Mouse (Mus musculus) 416B (cell line): ENCODE results near the gene Tmem119.

Experiments
- DNase-seq: peaks from one replicate; pipeline ENCODE4 v3.0.0; 2011; ENCODE audit warnings: low read depth

Gene Tmem119

DNA sequence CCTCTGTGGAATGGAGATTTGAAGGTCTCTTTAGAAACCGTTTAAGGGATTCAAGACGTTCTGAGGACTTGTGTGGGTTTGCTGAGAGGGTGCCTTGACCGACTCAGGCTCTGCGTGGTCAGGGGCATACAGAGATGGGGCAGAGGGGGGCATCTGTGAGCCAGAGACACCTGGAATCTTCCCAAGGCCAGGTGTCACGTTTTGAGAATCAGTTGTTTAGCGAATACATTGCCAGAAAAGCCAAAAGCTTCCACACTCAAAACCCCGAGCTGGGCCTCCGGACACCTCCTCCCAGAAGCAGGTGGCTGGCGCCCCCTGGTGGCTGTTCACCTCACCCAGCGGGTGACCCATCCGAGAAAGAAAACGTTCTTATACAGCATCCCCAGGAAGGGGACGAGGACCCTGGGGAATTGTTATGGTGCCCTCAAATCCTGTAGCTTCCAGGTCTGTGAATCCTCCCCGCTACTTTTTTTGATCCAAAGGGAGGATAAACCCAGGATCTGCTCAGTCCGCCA, 15.4 kb upstream of the Tmem119 start:
- DNase-seq: peak; percentile 80

DNA sequence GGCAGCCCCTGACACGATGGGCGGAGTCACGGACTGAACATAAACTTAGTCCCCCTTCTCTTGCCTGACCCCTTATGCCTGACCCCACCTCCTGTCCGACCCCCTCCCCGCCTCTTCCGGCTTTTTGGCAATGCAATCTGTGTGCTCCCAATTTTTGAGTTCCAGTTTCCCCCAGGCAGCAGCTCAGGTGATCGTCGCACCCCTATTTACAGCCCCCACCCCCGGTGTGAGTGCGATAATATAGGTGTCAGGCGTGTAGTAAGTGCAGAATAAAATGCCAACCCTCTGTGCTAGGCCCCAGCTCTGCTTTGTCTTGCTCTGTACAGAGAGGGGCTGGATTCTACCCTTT, 14.7 kb upstream of the Tmem119 start:
- no peak for DNase-seq

DNA sequence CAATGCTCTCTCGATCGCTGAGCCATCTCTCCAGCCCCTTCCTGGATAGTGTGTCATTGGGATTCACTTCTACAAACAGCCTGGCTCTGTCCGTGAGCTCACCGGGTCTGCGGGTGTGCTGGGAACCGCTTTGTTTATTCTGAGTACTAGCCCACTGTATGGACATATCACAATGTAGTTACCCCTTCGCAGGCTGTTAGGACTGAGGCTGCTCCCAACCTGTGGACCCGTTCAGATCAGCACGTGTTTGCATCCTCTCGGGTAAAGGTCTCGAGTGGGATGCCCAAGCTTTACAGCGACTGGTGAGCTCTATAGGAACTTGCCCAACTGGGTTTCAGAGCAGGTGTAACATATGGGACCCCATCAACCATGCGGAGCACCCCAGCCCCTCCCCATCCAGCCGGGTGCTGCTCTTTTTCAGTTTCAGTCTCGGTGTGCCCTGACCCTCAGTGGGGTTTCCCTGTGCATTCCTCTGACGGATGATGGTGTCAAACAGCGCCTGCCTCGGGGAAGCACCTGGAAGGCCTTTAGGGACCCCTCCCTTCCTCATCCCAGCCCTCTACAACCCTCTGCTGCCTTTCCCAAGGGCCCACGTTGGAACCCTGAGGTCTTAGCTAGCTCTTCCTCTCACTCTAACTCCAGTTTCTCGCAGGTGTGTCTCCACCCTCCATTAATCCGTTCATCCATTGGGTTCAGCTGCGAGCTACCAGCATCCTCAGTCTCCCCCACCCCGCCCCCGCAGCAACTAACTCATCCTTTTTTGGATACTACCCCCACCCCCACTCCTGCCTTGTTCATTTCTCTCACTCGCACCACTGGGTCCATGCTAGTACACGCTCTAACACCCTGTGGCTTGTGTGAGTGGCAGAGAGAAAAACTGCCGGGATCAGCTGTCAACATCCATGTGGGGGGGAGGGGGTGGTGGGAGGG, 14.1 kb upstream of the Tmem119 start:
- DNase-seq: no peak

DNA sequence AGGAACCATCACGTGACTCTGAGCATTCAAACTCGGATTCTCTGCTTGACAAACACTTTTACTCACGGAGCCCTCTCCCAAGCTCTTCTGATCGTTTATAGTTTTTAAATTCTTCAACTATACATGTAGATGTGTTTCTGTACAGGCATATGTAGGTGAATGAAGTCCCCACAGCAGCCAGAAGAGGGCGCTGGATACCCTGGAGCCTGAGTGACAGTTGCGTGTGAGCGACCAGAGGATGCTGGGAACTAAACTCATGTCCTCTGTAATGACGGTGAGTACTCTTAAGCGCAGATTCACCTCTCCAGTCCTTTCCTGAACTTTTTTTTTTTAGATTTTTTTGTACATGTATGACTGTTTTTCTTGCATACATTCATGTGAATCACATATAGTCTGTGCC, 13.3 kb upstream of the Tmem119 start:
- DNase-seq: peak; percentile 55

DNA sequence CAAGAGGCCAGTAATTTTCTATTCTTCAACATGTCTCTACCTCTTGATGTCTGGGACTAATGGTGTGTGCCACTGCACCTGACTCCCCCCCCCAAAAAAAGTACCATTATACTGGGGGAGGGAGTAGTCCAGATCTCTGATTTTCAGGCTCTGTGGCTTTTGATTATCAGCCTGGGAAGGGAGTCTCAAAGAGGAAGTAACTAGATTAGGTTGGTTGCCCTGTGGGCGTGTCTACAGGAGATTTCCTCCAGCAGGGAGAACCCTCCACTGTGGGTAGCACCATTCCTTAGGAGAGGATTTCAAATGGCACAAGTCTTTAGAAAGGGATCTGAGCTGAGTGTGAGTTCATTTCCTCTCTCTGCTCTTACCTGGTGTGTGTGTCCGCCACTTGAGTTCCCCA, 12.3 kb upstream of the Tmem119 start:
- peak; percentile 49 for DNase-seq

DNA sequence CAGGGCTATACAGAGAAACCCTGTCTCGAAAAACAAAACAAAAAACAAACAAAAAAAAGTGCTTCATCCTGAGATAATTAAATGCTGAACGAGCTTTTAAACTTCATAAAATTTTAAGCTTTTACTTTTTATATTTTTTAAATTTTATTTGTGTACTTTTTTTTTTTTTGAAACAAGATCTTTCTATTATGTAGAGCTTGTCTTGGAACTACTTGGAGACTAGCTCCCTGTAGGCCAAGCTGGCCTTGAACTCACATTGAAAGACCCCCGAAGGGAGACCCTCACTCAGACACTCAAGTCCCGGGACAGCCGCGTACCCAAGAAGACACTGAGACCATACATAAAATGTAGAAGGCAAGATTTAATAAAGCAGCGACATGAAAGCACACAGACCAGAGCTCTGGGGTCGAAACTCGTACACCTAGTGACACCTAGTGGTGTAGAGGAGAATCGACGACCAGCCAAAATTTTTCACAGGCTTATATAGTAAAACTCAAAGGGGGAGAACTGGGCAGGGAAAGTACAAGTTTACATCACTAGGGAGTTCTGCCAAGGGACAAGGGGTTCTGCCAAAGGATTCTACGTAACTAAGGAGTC, 11.6 kb upstream of the Tmem119 start:
- peak; percentile 57 for DNase-seq

DNA sequence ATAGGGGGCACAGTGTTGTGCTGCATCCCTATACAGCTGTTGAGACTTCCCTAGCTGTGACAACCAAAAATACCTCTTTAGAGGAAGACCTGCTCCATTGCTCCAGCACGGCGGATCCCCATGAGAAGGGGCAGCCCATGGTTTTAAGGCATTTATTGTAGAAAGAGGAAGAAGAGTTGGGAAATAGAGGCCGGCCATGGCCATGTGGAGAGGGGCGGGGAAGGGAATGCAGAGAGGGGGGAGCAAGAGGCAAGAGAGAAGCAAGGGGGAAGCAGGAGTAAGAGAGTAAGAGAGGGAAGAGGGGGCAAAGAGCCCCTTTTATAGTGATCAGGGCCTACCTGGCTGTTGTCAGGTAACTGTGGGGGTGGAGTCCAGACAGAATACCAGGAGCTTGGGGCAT, 9.8 kb upstream of the Tmem119 start:
- no peak for DNase-seq

DNA sequence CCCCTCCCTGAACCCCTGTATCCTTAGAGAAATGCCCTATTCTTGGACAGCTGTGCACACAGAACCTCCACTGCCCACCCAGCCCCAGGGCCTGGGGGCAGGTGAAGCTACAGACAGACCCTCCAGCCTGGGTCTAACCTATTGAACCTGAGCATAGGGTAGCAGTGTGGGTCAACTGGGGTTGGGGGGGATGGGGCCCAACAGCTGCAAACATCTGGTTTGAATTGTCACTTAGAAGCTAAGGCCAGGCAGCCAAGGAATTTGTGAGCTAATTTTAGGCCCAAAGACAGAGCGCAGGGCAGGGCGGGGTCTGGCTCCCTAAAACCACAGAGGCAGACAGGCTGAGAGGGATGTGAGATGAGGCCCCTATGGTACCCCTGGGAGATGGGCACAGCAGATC, 7.9 kb upstream of the Tmem119 start:
- DNase-seq: no peak

DNA sequence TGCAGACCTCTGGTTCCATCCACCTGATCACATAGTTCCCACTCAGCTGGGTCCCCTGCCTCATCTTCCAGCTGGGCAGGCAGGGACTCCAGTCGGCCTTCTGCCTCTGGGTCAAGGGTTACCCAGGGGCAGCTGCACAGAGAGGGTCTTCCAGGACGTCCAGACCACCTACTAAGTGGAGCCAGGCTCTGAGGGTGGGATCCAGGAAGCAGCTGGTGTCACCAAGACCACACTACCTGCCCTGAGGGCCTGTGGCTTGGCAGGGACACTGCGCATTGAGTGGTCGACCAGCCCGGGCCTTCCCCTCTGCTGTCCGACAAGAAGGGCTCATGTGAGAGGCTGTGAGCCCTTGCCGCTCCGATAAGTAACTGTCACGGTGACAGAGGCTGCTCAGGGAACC, 7.4 kb upstream of the Tmem119 start:
- DNase-seq: no peak

DNA sequence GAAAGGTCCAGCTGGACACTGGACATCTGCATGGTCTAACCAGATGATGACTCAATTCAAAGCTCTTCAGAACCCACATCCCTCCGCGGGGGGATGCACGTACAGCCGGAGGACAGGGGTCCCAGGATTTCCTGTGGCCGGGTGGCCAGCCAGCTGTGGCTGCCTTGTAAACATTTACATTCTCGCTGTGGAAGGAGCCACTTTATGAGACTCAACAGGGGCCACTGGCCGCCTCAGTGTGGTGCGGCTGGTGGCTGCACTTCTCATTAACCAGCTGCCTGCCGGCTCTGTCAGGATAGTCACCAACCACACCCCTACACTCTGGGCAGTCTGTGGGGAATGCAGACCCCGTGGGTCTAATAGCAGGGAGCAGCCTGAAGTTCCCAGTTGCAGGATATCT, 6.1 kb upstream of the Tmem119 start:
- peak; percentile 90 for DNase-seq

DNA sequence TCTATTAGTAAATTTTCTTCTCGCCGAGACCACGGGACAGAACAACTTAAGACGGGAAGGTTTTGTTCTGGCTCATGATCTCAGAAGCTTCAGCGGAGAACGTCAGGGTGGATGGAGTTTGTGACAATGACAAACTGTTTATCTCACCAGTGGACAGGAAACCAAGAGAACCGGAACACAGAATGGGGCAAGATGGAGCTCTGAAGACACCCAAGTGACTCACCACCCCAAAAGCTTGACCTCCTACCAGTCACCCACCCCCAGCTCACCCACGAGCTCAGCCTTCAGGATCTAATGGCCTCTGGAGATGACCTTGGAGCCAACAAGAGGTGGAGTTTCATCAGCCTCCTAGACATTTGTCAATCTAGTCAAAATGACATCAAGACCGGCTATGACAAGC, 5.0 kb upstream of the Tmem119 start:
- peak; percentile 94 for DNase-seq

DNA sequence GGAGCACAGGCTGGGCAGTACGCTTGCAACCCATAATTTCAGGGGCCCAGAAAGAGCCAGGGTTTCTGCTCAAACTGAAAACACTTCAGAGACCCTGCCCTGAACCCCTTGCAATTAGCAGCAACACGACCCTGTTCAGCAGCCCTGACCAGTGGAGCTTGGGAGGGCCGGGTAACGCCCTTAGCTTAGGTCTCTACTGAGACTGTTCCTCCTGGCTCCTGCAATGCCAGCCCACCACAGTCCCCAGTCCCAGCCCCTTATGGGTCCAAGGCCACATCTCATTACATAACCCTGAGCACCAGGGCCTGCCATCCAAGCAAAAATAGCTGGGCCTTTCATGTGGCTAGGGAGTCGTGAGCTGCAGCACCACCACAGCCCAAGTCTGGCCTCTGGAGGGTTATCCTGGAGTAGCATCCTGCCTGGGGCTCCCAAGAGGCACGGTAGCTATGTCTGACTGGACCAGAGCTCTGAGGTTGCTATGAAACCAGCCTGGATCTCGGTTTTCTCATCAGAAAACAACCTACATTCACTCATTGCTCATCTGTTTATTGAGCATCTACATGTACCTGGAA, 4.2 kb upstream of the Tmem119 start:
- DNase-seq: peak; percentile 77

DNA sequence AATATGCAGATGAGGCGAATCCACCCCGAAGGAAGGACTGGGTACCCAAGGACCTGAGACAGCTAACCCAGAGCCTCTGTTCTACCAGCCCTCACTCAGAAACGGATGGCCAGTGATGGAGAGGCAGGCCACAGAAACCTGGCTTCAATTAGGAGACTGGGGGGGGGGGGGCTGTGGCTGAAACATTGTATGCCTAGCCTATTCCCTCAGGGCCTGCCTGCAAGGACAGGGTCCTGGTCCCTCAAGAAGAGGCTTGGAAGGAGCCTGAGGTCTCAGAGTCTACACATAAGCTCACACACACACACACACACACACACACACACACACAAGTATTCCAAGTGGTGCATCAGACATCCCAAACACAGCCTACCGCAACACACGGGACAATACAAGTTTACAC, 625 bp downstream of the Tmem119 start:
- no peak for DNase-seq

DNA sequence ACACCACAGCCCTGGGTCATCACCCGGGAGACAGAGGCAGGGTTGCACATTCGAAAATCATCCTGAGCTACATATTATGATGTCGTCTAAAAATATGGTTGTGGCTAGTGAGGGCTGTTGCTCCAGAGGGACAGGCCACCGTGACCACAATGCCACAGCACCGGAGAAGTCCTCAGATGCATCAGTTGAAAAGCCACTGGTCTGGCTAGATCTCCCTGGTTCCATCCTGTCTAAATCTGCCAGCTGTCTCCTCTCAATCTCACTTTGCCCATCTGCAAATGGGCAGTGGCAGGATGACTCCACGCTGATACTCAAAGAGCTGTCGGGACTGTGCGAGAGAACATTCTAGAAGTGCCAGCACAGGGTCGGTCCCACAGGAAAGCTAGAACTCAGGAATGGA, 1.8 kb downstream of the Tmem119 start:
- peak; percentile 90 for DNase-seq

DNA sequence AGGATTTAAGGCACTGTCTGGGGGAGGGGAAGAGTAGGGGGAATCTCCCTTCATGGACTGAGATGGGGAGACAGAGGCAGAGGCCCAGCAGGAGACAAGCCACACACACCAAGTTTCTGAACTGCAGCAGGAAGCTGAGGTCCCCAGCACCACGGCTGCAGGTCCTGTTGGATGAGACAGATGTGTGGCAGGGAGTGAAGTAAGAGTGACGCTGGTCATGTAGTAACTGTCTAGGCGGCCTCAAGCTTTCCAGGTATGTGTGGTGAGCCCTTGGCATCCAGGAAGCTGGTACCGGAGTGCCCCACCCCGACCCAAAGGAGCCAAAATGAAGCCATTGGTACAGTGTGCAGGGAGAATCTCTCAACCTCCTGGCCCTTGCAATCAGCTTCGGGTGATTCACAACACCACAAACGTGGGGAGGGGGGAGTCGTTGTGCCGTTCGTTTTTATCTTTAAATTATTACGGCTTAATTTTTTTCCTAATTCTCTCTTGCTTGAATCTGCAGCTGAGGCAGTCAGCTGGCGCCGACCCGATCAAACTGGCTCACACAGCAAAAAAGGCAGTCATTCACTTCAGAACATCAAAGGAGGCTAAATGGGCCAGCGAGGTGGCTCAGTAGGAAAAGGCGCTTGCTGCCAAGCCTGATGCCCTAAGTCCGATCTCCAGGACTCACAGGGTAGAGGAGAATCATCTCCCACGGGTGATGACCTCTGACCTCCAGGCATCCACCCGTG, 3.0 kb downstream of the Tmem119 start:
- peak; percentile 52 for DNase-seq

DNA sequence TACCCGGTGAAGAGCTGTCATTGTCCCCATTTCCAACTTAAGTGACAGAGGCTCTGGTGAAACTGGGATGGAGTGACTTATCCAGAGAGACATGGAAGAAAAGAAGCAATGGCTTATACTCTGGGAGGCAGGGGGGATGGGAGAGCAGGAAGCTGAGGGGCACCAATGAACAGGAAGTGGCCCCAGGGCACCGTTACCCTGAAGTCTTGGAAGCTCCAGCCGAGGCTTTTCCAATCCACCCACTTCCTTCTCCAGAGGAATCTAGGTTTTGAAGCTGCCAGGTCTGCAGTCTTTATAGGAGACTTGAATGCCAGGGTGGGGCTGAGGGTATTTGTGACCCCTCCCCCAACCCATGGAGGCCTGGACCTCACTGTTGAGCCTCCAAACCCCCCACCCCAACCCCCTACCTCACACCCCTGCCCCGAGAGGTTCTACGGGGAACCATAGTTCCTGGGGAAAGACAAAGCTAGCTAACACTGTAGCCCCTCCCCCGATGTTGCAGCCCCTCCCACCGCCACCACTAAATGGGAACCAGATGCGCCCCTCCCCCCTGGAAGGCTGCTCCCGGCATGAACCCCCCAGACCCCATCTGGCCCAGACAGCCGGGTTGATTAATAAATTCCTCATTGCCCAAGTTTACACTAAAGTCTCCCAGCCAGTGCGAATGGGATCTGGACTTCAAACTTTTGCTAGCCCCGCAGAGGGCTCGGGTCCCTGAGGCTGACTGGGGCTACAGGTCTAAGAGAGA, 3.7 kb downstream of the Tmem119 start:
- no peak for DNase-seq

DNA sequence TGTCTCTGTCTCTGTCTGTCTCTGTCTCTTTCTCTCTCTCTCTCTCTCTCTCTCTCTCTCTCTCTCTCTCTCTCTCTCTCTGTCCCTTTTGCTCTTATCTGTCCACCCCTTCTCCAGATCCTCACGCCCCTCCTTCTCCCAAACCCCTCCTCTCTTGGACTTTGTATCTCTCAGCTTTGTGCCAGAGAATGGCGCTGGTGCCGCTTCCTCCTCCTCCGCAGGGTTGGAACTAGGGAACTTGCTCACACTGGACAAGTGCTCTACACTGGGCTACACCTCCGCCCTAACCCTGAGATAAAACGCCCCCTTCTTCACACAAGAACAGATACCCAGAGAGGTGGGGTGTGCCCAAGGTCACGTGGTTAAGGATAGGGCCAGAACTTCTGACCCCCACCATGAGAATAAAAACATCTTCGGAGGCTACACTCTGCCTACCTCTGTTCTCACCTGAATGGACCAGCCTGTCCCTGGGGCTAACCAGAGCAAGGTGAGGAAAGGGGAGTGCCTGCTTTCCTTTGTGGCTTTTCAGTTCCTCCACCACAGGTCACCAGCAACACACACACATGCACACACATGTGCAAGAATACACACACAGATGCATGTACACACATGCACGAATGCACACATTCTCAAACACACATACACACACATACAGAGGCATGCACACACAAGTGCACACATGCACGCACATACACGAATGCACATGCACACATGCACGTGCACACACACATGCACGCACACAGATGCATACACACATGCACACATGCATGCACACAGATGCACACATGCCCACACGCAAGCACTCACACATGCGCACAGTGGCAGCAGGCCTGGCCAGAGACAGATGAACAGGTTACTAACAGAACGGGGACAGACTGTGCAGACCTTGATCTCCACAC, 8.9 kb downstream of the Tmem119 start:
- DNase-seq: no peak

DNA sequence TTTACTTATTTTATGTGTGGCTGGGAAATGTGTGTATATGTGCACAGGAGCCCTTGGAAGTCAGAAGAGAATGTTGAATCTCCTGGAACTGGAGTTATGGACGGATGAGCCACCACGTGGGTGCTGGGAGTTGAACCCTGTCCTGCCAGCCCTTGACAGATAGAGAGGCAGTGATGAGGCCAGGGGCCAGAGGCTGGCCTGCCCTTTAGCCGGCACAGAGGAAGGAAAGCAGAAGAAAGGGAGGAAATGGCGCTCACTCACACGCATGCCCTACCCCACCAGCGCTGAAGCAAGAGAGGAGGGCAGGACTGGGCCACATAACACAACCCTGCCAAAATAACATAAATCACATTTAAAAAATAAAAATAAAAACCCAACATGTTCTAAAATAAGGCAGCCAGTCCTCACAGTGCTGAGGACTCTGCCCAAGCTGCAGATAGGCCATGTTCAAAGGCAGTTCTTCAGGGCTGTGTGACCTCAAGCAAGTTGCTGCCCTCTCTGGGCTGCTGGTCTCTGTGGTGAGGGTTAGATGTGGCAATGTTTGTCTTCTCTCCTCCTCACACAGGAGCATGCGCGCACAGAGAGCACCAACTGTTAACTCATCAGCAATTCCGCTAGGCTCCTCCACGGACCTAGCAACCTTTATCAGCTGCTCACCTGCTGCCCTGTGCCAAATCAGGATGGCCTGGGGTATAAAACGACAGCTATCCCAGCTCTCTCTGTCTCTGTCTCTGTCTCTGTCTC, 9.7 kb downstream of the Tmem119 start:
- DNase-seq: peak; percentile 55

DNA sequence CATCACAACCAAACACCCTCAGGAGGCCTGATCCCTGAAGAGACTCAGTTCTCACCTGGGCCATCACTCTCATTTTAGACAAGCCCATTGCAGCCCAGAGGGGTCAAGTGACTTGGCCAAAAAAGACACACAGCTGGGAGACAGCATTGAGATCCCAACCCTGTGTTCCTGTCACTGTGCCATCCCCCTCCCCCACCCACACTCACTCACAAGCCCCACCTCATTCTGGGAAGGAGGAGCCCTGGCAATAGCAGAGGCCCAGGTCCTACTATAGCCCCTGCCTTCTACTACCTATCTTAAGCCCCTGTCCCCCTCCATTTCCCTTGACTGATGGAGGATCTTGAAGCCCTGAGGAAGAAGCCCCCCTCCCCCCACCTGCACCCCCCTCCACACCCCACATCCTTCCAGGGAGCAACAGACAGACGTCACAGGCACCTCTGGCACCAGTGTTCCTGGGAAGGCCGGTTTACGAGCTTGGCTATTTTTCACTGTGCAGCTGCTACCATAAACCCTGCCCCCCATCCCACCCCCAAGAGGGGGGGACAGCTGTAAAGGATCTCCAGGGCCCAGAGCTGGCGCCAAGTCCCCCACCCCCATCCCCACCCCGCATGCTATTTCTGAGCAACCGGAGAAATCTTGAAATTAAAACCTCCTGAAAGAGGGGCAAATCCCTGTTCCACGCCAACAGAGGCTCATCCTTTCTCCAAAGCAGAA, 11.1 kb downstream of the Tmem119 start:
- DNase-seq: no peak
